Mouse (Mus musculus) C2C12 (cell line): ENCODE results near the gene Arnt2. TPM values are rescaled to one million over a fixed set of nuclear protein-coding genes. Genes with fewer than 3 reads are reported as not detected.

ENCODE experiments used
- H3K27me3 ChIP-seq: one replicate; pipeline ENCODE4 v1.6.1; 2011; ENCODE audit not compliant: control insufficient read depth, insufficient read depth, insufficient read length
- H3K36me3 ChIP-seq: one replicate; pipeline ENCODE4 v1.6.1; 2011; ENCODE audit not compliant: control insufficient read depth, insufficient read depth
- H3K4me3 ChIP-seq: one replicate; pipeline ENCODE4 v1.5.1; 2011; ENCODE audit warnings: mild to moderate bottlenecking, control low read depth; ENCODE audit not compliant: poor library complexity, insufficient read depth, severe bottlenecking
- H3K79me2 ChIP-seq: one replicate; pipeline ENCODE4 v1.6.1; 2011; ENCODE audit not compliant: control insufficient read depth, insufficient read depth
- H3K79me3 ChIP-seq: one replicate; pipeline ENCODE4 v1.6.1; 2011; ENCODE audit warnings: low read depth, control low read depth
- H3ac ChIP-seq: one replicate; pipeline ENCODE3; 2011; ENCODE audit warnings: low read depth; ENCODE audit not compliant: control insufficient read depth, insufficient read length
- CEBPB ChIP-seq: IDR thresholded peaks from one replicate; pipeline ENCODE4 v1.6.1; 2011; ENCODE audit warnings: low read depth, mild to moderate bottlenecking, control low read depth, moderate library complexity
- CTCF ChIP-seq: IDR thresholded peaks from one replicate; pipeline ENCODE4 v1.5.1; 2011; ENCODE audit not compliant: control insufficient read depth, insufficient read depth, insufficient read length
- FOSL1 ChIP-seq: IDR thresholded peaks from one replicate; pipeline ENCODE4 v1.8.0; 2011; ENCODE audit warnings: mild to moderate bottlenecking, low read length; ENCODE audit not compliant: poor library complexity, insufficient read depth, severe bottlenecking
- MAX ChIP-seq: IDR thresholded peaks from one replicate; pipeline ENCODE4 v1.6.1; 2011; ENCODE audit warnings: mild to moderate bottlenecking, control low read depth
- MYOD1 ChIP-seq: IDR thresholded peaks from one replicate; pipeline ENCODE4 v1.6.1; 2011; ENCODE audit warnings: low read depth; ENCODE audit not compliant: control insufficient read depth, insufficient read length
- MYOG ChIP-seq: IDR thresholded peaks from one replicate; pipeline ENCODE4 v1.6.1; 2011; ENCODE audit not compliant: control insufficient read depth, insufficient read length; ENCODE audit errors: extremely low read depth
- USF1 ChIP-seq: IDR thresholded peaks from one replicate; pipeline ENCODE4 v1.6.1; 2011; ENCODE audit warnings: low read depth, mild to moderate bottlenecking, control low read depth, moderate library complexity
- polyA plus RNA-seq: library from polyadenylated mRNA; unstranded; fragments of >200 nt; fragmentation: generic; extraction: Trizol; gene quantifications from one replicate; pipeline ENCODE4 v1.2.1, GENCODE M21; 2012; ENCODE audit warnings: missing spikeins

Arnt2 gene
- polyA plus RNA-seq, 1 experiment: 3.6 TPM

- Histone ChIP-seq H3K4me3 (no peak overlapping the region), H3K27me3 (no peaks in the 10 kb centered on the region), H3K79me3 (no peaks in the 10 kb centered on the region), H3K36me3 (no peaks in the 10 kb centered on the region), H3K79me2 (no peaks in the 10 kb centered on the region), H3ac (no peak overlapping the region)
- no peak for TF ChIP-seq FOSL1
- no peak for TF ChIP-seq MYOG
- no peak for TF ChIP-seq CEBPB
- no peak for TF ChIP-seq USF1
- TF ChIP-seq MYOD1: no peak
- TF ChIP-seq CTCF: no peak
- TF ChIP-seq MAX: no peak
These were observed 22.1 kb downstream of the Arnt2 start for GRCm38 (mm10) chr7:84387826-84388225.

- Histone ChIP-seq H3K79me2 (no peaks in the 10 kb centered on the region), H3K36me3 (no peaks in the 10 kb centered on the region), H3ac (no peak overlapping the region), H3K4me3 (no peak overlapping the region), H3K79me3 (no peaks in the 10 kb centered on the region), H3K27me3 (no peaks in the 10 kb centered on the region)
- TF ChIP-seq CEBPB (no peak), MAX (no peak), USF1 (no peak), MYOG (no peak), MYOD1 (no peak), FOSL1 (no peak), CTCF (no peak)
These were observed 23.5 kb downstream of the Arnt2 start for GRCm38 (mm10) chr7:84386472-84386871.

GRCm38 (mm10) chr7:84384778-84385177 lies 25.2 kb downstream of the Arnt2 start:
- H3K27me3 ChIP-seq: no peaks in the 10 kb centered on the region
- no peak overlapping the region for H3ac ChIP-seq
- H3K79me2 ChIP-seq: no peaks in the 10 kb centered on the region
- no peak for TF ChIP-seq FOSL1
- no peak for TF ChIP-seq CEBPB
- no peak for TF ChIP-seq MYOD1
- no peak for TF ChIP-seq USF1
- no peak for TF ChIP-seq CTCF
- TF ChIP-seq MYOG: no peak
- TF ChIP-seq MAX: no peak
- no peaks in the 10 kb centered on the region for H3K79me3 ChIP-seq
- H3K36me3 ChIP-seq: no peaks in the 10 kb centered on the region
- H3K4me3 ChIP-seq: no peak overlapping the region

- H3K4me3 ChIP-seq: no peak overlapping the region
- no peaks in the 10 kb centered on the region for H3K79me3 ChIP-seq
- no peak overlapping the region for H3ac ChIP-seq
- H3K79me2 ChIP-seq: no peaks in the 10 kb centered on the region
- TF ChIP-seq MYOG (no peak), USF1 (no peak), CEBPB (no peak), MYOD1 (no peak), CTCF (no peak), FOSL1 (no peak), MAX (no peak)
- no peaks in the 10 kb centered on the region for H3K27me3 ChIP-seq
- no peaks in the 10 kb centered on the region for H3K36me3 ChIP-seq
These were observed 25.9 kb downstream of the Arnt2 start for GRCm38 (mm10) chr7:84384086-84384485.

- no peak overlapping the region for H3ac ChIP-seq
- H3K4me3 ChIP-seq: no peak overlapping the region
- no peaks in the 10 kb centered on the region for H3K36me3 ChIP-seq
- no peaks in the 10 kb centered on the region for H3K79me3 ChIP-seq
- H3K79me2 ChIP-seq: no peaks in the 10 kb centered on the region
- TF ChIP-seq MYOD1 (no peak), MAX (no peak), FOSL1 (no peak), USF1 (no peak), CTCF (no peak), MYOG (no peak), CEBPB (no peak)
- no peaks in the 10 kb centered on the region for H3K27me3 ChIP-seq
These were observed 27.6 kb downstream of the Arnt2 start for GRCm38 (mm10) chr7:84382346-84382745.

GRCm38 (mm10) chr7:84380810-84381209 lies 29.2 kb downstream of the Arnt2 start:
- Histone ChIP-seq H3K79me3 (no peaks in the 10 kb centered on the region), H3K4me3 (no peak overlapping the region), H3ac (no peak overlapping the region), H3K27me3 (no peaks in the 10 kb centered on the region), H3K79me2 (no peaks in the 10 kb centered on the region), H3K36me3 (no peaks in the 10 kb centered on the region)
- TF ChIP-seq MYOG (no peak), CTCF (no peak), MAX (no peak), USF1 (no peak), MYOD1 (no peak)
